Mouse (Mus musculus) liver, embryonic 15.5 days (tissue): Measurements from ENCODE around the gene Ppil1. TPM values are rescaled to one million over a fixed set of nuclear protein-coding genes. Genes with fewer than 3 reads are reported as not detected.
"Not testable (repeated sequence)": the region's sequence is repeated elsewhere in the genome, so short reads cannot be mapped to it uniquely, and the experiment has no call there.

ENCODE experiments used
- ATAC-seq: fragments of 200-750 bp; cut with Nextera tagmentation; 2 replicates; pipeline ENCODE4 v1.8.0; 2017; ENCODE audit warnings: moderate number of reproducible peaks, mild to moderate bottlenecking, moderate library complexity; ENCODE audit not compliant: insufficient read depth
- H3K27ac ChIP-seq: fragments of 300-500 bp; sonication (generic); replicated peaks from 2 replicates; pipeline ENCODE4 v1.5.1; 2015; ENCODE audit warnings: mild to moderate bottlenecking, inconsistent platforms
- H3K27me3 ChIP-seq: fragments of 300-500 bp; sonication (generic); 2 replicates; pipeline ENCODE4 v1.6.1; 2015; ENCODE audit warnings: mild to moderate bottlenecking, inconsistent platforms
- H3K36me3 ChIP-seq: fragments of 300-500 bp; sonication (generic); replicated peaks from 2 replicates; pipeline ENCODE4 v1.6.1; 2015; ENCODE audit warnings: moderate library complexity, mild to moderate bottlenecking, inconsistent platforms
- H3K4me1 ChIP-seq: fragments of 300-500 bp; sonication (generic); replicated peaks from 2 replicates; pipeline ENCODE4 v1.6.1; 2015; ENCODE audit warnings: inconsistent platforms
- H3K4me2 ChIP-seq: fragments of 300-500 bp; sonication (generic); 2 replicates; pipeline ENCODE4 v1.6.1; 2015; ENCODE audit warnings: moderate library complexity, mild to moderate bottlenecking, inconsistent platforms
- H3K4me3 ChIP-seq: fragments of 300-500 bp; sonication (generic); replicated peaks from 2 replicates; pipeline ENCODE4 v1.5.1; 2015; ENCODE audit warnings: mild to moderate bottlenecking, inconsistent platforms
- H3K9ac ChIP-seq: fragments of 300-500 bp; sonication (generic); 2 replicates; pipeline ENCODE4 v1.6.1; 2015; ENCODE audit warnings: moderate library complexity, mild to moderate bottlenecking, inconsistent platforms
- H3K9me3 ChIP-seq: fragments of 300-500 bp; sonication (generic); replicated peaks from 2 replicates; pipeline ENCODE4 v1.6.1; 2016; ENCODE audit warnings: inconsistent platforms
- WGBS: fragments of 180-500 bp; shearing (Covaris S2); methylation state at CpG from one replicate; pipeline ENCODE4 v1.1.7; 2015; ENCODE audit warnings: mixed read lengths; ENCODE audit not compliant: insufficient replicate concordance; 5-methylcytosine and 5-hydroxymethylcytosine counted together
- polyA plus RNA-seq: library from polyadenylated mRNA; unstranded; fragments of >200 nt; fragmentation: Nextera tagmentation; extraction: Ambion mirVana; gene quantifications from 2 replicates; pipeline ENCODE4 v1.2.1, GENCODE M21; 2015

Gene Ppil1
- polyA plus RNA-seq, 1 experiment from 2014 or later = 86.2 TPM

DNA sequence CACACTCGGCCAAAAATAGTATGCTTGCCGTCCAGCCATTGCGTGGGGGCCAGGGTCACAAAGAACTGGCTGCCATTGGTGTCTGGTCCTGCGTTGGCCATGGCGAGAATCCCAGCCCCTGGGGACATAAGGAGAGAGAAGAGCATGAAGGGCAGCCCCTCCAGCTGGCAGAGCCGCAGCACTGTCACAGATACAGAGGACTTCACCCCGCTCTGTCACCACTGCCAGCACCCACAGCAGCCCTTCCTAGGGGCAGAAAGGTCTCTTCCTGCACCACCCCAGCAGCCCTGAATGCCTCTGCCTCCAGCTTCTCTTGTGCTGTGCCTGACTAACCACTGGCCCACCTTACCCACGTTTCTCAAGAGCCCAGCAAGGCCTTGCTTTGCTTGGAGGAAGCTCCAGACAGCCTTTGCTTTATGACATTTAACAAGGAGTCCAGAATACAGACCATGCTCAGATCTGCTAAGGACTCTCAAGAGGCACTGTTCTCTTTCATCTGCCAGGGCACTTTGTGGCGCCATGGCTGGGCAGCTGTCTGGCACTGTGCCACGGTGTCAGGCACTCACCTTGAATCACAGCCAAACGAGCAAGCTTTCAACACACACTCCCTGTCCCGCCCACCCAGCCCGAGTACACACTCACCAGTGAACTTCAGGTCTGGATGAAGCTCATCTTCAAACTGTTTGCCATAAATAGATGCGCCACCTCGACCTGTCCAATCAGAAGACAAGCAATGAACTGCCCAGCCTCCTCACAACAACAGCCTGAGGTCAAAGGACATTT, 12.2 kb downstream of the Ppil1 start:
- Histone ChIP-seq H3K27me3 (no peaks in the 10 kb centered on the region), H3K4me1 (peaks cover 26% of the 10 kb centered on the region), H3K9me3 (no peaks in the 10 kb centered on the region), H3K27ac (0 out of 2 replicates have a peak overlapping the region, but pooled peaks have one; percentile 33), H3K9ac (no peak overlapping the region), H3K36me3 (peaks cover 79% of the 10 kb centered on the region), H3K4me2 (no peak overlapping the region), H3K4me3 (no peak overlapping the region)
- peak; percentile 69 for ATAC-seq
- WGBS = 76% methylated on average over 15 of the region's 15 CpGs

DNA sequence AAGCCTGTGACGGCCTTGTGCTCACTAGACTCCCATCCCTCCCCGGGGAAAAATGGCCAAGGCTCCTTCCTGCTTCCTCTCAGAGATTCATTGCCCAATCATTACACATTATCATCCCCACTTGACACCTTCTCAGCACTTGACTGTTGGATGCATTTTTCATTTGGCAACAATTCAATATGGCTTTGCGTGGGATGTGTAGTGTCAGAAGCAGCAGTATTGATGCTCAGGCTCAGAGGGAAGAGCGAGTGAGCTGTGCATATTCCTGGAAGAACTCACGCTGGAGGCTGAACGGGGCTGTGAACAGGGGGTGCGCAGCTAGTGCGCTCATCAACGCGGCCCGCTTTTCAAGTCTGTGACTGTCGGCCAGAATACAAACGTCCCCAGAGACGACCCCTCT, 13.0 kb downstream of the Ppil1 start:
- not testable (repeated sequence) for H3K27ac ChIP-seq, ATAC-seq, H3K27me3 ChIP-seq, H3K4me2 ChIP-seq, H3K4me3 ChIP-seq, H3K9ac ChIP-seq, H3K9me3 ChIP-seq
- Histone ChIP-seq H3K36me3 (peaks cover 71% of the 10 kb centered on the region), H3K4me1 (peaks cover 26% of the 10 kb centered on the region)
- WGBS = 85% methylated on average over 14 of the region's 14 CpGs

GRCm38 (mm10) chr17:29249512-29249911, 14.5 kb downstream of the Ppil1 start:
- H3K9ac ChIP-seq = no peak overlapping the region
- peaks cover 23% of the 10 kb centered on the region for H3K4me1 ChIP-seq
- ATAC-seq = no peak
- no peaks in the 10 kb centered on the region for H3K9me3 ChIP-seq
- peaks cover 56% of the 10 kb centered on the region for H3K36me3 ChIP-seq
- no peak overlapping the region for H3K4me3 ChIP-seq
- 70% methylated on average over 9 of the region's 9 CpGs for WGBS
- no peaks in the 10 kb centered on the region for H3K27me3 ChIP-seq
- no peak overlapping the region for H3K27ac ChIP-seq
- no peak overlapping the region for H3K4me2 ChIP-seq

DNA sequence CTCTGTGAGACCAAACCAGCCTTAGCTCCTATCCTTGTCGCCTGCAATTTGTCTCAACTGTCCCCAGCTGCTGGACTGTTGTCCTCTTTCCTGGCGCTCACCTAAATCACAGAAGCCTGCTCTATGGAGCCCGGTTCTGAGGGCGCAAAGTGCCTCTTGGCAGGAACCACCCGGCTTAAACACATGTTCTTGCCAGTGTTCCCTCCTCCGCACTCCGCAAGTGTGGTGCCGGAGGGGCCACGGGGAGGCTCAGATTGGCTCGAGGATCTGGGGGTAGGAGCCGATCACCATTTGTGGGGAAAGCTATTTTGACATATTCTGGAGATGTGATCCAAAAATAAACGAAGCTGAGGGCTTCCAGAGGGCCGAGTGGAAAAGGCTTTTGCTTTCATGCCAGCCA, 16.1 kb downstream of the Ppil1 start:
- Histone ChIP-seq H3K9ac (no peak overlapping the region), H3K4me1 (peaks cover 11% of the 10 kb centered on the region), H3K27ac (no peak overlapping the region), H3K36me3 (peaks cover 41% of the 10 kb centered on the region), H3K4me2 (no peak overlapping the region), H3K9me3 (no peaks in the 10 kb centered on the region), H3K27me3 (peaks cover 8% of the 10 kb centered on the region), H3K4me3 (no peak overlapping the region)
- WGBS = 74% methylated on average over 13 of the region's 13 CpGs
- ATAC-seq = no peak

DNA sequence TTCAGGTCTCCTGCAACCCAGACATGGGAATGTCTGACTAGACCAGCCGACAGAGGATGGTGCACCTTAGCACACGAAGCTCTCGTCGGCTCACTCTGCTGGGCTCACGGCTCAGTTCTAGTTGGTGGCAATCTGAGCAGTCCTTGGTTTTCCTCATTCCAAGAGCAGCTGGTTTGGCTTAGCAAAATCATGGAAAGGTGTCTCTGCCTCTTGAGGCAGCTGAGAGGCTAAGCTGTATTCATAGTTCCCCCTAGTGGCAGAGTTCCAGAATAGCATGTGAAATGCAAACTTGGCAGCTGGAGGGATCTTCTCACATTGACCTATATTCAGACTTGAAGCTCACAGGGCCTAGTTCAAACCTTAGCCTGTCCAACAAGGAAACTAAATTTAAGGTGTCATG, 17.4 kb downstream of the Ppil1 start:
- H3K27me3 ChIP-seq = peaks cover 14% of the 10 kb centered on the region

DNA sequence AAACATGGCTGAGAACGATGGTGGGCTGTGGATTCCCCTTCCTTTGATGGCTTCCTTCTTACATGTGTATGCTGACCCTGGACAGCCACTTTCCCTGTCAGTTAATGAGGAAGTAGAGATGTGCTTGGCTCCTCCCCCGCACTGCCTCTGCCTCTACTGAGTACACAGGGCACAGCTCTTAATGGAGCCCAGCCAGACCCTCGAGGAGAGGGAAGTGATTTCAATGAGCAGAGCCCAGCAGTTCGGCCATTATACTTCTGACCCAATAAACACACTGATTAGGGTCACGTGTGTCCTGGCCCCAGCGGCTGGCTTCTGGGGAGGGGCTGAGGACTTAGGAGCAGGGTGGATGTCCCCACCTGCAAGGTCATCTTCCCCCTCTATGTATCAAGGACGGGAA, 18.3 kb downstream of the Ppil1 start:
- ATAC-seq = no peak
- H3K27ac ChIP-seq = no peak overlapping the region
- H3K9ac ChIP-seq = no peak overlapping the region
- no peaks in the 10 kb centered on the region; the same call in 1 of the 2 replicates for H3K4me1 ChIP-seq
- whole genome bisulfite sequencing = 19% methylated on average over 7 of the region's 7 CpGs
- no peak overlapping the region for H3K4me3 ChIP-seq
- H3K9me3 ChIP-seq = no peaks in the 10 kb centered on the region
- peaks cover 17% of the 10 kb centered on the region for H3K27me3 ChIP-seq
- peaks cover 19% of the 10 kb centered on the region for H3K36me3 ChIP-seq
- no peak overlapping the region for H3K4me2 ChIP-seq

More for the DNA sequence above, 17.4 kb downstream of the Ppil1 start:
- H3K4me1 ChIP-seq = peaks cover 3% of the 10 kb centered on the region; the same call in 1 of the 2 replicates
- H3K9me3 ChIP-seq = no peaks in the 10 kb centered on the region
- no peak overlapping the region for H3K4me3 ChIP-seq
- peaks cover 28% of the 10 kb centered on the region for H3K36me3 ChIP-seq
- no peak for ATAC-seq
- no peak overlapping the region for H3K9ac ChIP-seq
- WGBS = 33% methylated on average over 5 of the region's 5 CpGs
- no peak overlapping the region for H3K4me2 ChIP-seq
- no peak overlapping the region for H3K27ac ChIP-seq

DNA sequence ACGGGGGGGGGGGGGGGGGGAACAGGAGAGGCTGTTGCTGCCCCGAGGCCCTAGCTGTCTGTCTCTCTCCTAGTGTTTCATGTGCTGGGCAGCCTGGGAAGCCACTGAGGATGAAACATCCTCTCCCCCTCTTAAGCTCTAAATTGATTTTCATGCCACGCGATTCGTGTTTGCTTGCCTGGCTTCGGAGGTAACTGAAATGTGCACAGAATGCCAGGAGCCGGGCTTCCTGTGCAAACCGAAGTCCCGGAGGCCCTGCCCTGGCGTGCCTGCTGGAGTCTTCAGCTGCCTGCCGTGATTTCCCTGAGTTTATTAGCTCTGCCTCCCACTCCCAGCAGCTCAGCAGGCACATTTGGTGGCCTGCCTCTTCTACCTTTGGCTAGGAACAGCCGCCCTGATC, 19.1 kb downstream of the Ppil1 start:
- peaks cover 25% of the 10 kb centered on the region for H3K27me3 ChIP-seq
- H3K9ac ChIP-seq = no peak overlapping the region
- H3K36me3 ChIP-seq = peaks cover 11% of the 10 kb centered on the region
- H3K9me3 ChIP-seq = no peaks in the 10 kb centered on the region
- no peak overlapping the region for H3K4me2 ChIP-seq
- no peak overlapping the region for H3K27ac ChIP-seq
- no peak for ATAC-seq
- 41% methylated on average over 12 of the region's 12 CpGs for WGBS
- no peaks in the 10 kb centered on the region; the same call in 1 of the 2 replicates for H3K4me1 ChIP-seq
- H3K4me3 ChIP-seq = no peak overlapping the region

GRCm38 (mm10) chr17:29238421-29238945, 25.5 kb downstream of the Ppil1 start:
- no peak for ATAC-seq
- Histone ChIP-seq H3K9me3 (no peaks in the 10 kb centered on the region), H3K4me2 (peak overlapping the region; percentile 73), H3K27me3 (peaks cover 87% of the 10 kb centered on the region), H3K4me1 (peaks cover 2% of the 10 kb centered on the region; the same call in 1 of the 2 replicates), H3K27ac (no peak overlapping the region), H3K4me3 (peak overlapping the region; percentile 46), H3K9ac (no peak overlapping the region), H3K36me3 (no peaks in the 10 kb centered on the region)
- 3% methylated on average over 23 of the region's 23 CpGs for WGBS

DNA sequence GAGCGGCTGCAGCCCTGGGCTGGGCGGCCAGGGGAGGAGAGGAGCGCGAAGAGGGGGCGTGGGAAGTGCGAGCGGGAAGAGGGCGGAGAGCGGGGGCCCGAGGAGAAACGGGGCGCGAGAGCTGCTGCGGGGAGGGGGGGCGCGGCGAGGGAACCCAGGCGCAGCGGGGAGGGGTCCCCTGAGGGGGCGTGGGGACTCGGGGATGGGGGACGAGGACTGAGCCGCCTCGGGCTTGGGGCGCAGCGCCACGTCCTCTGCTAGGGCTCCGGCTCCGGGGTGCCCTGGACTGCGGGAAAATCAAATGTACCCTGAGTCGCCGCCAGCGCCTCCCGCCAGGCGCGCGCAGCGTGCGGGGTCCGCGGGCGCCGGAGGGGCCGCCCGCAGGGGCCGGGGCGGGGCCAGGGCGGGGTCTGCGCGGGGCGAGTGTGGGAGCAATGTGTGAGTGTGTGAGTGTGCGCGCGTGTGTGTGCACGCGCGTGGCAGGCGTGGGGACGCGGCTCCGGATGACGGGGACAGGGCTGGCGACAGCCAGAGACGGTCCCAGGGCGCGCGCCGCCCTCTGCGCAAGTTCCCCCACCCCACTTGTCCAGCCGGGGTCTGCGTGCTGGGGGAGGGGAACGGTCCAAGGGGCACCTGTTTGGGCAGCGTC, 26.1 kb downstream of the Ppil1 start, which contains the start of gene Cpne5:
Cpne5 (minus strand) TSS at position 396 of the 649 bp plus-strand sequence.
- peaks cover 2% of the 10 kb centered on the region; the same call in 1 of the 2 replicates for H3K4me1 ChIP-seq
- no peaks in the 10 kb centered on the region for H3K36me3 ChIP-seq
- H3K9ac ChIP-seq = no peak within 1 kb of the TSS
- peaks cover 84% of the 10 kb centered on the region for H3K27me3 ChIP-seq
- H3K9me3 ChIP-seq = no peaks in the 10 kb centered on the region
- H3K27ac ChIP-seq = no peak within 1 kb of the TSS
- H3K4me3 ChIP-seq = peak within 1 kb of the TSS; percentile 46
- WGBS = under 1% methylated on average over 68 of the region's 73 CpGs
- peak within 1 kb of the TSS; percentile 73 for H3K4me2 ChIP-seq
- ATAC-seq = no peak

GRCm38 (mm10) chr17:29237267-29237771, 26.7 kb downstream of the Ppil1 start:
- no peak overlapping the region for H3K9ac ChIP-seq
- 1% methylated on average over 31 of the region's 32 CpGs for WGBS
- H3K4me1 ChIP-seq = peaks cover 2% of the 10 kb centered on the region; the same call in 1 of the 2 replicates
- H3K27ac ChIP-seq = no peak overlapping the region
- H3K4me2 ChIP-seq = peak overlapping the region; percentile 73
- H3K4me3 ChIP-seq = peak overlapping the region; percentile 46
- H3K36me3 ChIP-seq = no peaks in the 10 kb centered on the region
- no peak for ATAC-seq
- peaks cover 80% of the 10 kb centered on the region for H3K27me3 ChIP-seq
- H3K9me3 ChIP-seq = no peaks in the 10 kb centered on the region

GRCm38 (mm10) chr17:29236111-29236510, 27.9 kb downstream of the Ppil1 start:
- ATAC-seq = no peak
- Histone ChIP-seq H3K27me3 (peaks cover 74% of the 10 kb centered on the region), H3K9me3 (no peaks in the 10 kb centered on the region), H3K27ac (no peak overlapping the region), H3K4me3 (no peak overlapping the region), H3K9ac (no peak overlapping the region), H3K4me1 (peaks cover 2% of the 10 kb centered on the region; the same call in 1 of the 2 replicates), H3K36me3 (no peaks in the 10 kb centered on the region), H3K4me2 (no peak overlapping the region)
- WGBS = 50% methylated on average over 7 of the region's 7 CpGs
